Mouse (Mus musculus) spleen, postnatal 14 days (tissue): ENCODE measurements around the gene Kirrel3.

Experiments used
- DNase-seq, 2 experiments: peaks; one replicate each; pipeline ENCODE4 v3.0.0; 2021 to 2022; ENCODE audit warnings: low spot score in 2 of 2

Kirrel3 gene

GRCm38 (mm10) chr9:34947717-34948116, 462.0 kb downstream of the Kirrel3 start:
- no peak for DNase-seq

GRCm38 (mm10) chr9:34953420-34953819, 467.7 kb downstream of the Kirrel3 start:
- DNase-seq = no peak

GRCm38 (mm10) chr9:34954212-34954611, 468.5 kb downstream of the Kirrel3 start:
- DNase-seq = no peak

DNA sequence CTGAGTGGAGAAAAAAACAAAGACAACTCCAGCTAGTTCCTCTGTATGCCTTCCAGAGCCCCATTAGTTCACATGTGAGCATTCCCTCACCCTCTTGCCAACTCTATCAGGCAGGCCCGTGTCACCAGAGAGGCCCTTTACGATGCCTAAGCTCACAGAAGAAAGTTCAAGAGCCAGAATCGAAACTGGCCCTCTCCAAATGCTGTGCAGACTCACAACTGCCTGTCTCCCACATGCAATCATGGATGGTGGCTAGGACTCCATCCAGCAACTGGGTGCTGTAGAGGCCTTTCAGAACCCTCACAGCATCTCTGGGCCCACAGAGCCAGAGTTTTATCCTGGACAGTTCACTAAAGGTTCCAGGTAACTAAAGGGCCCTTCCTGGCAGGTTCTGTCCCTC, 470.8 kb downstream of the Kirrel3 start:
- no peak for DNase-seq

DNA sequence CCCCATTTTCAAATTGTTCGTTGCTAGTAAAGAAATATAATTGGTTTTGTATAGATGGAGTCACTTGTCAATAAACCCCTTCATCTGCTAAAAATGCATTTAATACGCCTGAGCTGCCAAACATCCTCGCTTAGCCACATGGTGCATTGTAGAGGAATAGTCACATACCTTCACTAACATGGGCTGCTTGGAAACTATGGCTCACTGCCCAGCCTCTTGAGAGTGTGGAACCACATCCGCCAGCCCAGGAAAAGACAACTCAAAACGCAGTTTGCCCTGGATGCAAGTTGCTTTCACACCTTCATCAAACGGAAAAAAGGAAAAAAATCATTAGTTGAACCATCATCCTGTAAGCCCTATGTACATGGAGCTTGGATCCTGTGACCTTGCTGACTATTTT, 472.0 kb downstream of the Kirrel3 start:
- no peak for DNase-seq

GRCm38 (mm10) chr9:34958183-34958830, 472.6 kb downstream of the Kirrel3 start:
- DNase-seq = no peak

DNA sequence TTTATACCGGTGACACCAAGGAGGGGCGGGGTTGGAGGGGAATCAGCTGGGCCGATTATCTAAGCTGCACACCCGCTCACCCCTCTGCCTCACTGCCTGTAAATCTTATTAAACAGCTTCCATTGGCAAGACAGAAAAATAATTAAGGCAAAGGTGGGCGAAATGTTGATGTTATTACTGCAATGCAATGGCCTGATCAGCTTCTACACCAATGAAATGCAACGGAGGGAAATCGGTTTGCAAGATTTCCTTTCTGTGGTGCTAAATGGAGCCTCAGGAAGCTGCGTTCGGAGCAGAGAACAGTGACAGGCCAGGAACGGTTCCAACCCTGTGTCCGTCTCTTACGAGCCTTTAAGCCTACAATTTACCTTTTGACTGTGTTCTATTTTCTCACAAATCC, 475.0 kb downstream of the Kirrel3 start:
- DNase-seq = no peak

DNA sequence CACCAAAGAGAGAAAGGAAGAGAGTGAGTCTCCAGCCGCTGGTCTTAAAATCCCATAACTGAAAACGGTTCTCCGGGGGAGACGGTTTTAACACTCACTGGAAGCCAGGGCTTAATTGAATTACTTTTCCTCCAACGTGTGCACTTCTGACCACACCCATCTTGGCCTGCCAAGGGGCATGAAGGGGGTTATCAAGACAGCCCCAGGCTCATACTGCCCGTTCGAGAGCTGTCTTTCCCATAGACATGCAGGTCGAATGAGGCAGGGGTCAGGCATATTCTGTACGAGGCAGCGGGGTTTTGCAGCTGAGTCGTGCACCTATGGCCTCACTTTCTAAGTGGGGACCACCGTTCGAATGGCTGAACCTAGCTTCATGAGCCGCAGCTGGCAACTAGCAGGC, 475.5 kb downstream of the Kirrel3 start:
- DNase-seq = no peak

DNA sequence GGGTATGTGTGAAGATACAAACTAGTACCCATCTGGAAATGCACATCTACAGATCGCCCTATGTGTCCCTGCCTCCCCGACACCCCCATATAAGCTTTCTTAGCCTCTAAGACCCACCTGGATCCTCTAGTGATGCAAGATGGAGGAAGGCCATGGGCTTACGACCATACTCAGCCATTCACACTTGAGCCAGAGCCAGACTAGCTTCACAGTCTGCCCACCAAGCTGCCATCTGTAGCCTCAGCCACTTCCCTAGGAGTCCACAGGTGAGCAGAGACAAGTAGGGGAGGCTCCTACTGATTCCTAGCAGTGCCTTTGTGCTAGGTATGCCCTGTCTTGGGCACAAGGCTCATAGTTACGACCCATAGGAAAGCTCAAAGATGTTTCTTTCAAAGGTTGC, 476.6 kb downstream of the Kirrel3 start:
- DNase-seq = no peak

- DNase-seq = no peak
Measured at GRCm38 (mm10) chr9:34963593-34963992, 477.9 kb downstream of the Kirrel3 start.

- no peak for DNase-seq
Measured at GRCm38 (mm10) chr9:34964172-34965040, 478.7 kb downstream of the Kirrel3 start.

DNA sequence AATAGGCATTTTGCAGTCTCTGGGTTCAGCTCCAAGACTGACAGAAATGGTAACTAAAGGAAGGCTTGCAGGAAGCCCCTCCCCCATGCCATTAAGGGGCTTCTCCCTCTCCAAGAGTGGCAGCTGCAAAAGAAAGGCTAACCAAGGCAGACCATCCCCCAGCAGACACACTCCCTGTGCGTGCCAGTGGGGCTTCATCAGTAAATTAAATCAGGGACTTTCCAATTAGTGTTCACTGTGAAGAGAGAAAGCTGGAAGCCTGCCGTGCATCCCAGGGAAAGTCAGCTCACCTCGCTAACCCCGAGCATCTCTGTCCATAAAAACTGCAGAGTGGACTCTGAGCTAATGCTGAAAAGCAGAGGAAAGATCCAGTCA, 479.3 kb downstream of the Kirrel3 start:
- DNase-seq = no peak

DNA sequence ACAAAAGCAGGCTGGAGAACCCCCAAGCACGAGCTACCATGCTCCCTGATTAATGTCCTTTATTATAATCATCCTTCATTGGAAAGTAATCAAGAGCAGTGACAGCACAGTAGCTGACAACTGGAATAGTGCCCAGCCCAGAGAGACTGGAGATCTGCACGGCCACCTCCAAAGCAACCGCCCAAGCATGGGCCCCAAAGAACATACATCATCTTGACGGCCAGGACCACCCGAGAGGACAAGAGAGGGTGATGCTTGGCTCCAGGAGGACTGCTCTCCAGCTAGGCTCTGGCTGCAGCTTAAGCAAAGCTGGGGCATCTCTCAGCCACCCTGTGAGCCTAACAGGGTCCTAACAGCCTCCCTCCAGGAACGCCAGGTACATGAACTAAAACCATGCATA, 482.1 kb downstream of the Kirrel3 start:
- DNase-seq = no peak

DNA sequence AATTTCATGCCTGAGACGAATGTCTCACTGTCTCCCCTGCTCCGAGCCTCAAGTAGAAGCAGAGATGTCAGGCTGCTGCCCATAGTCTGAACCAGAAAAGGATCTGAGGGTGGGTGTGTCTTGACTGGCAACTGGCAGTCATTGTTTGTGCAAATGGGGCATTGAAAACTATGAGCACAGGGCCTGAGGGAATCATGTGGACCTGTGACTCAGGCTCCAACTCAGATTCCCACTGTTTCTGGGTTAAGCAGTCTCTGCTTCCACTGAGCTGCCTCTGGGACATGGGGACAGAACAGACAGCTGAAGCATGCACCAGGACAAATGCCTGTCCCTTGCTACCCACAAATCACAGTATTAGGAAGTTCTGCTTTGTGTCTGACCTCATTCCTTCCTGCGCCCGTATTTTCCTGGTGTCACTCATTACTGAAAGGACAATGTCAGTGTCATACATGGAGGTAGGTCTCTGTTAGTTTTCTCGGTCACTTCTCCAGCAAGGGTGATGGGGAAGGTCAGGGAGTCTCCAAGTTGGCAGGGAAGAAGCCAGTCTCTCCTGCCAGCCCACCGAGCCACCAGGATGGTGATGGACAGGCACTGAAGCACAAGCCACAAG, 484.3 kb downstream of the Kirrel3 start:
- no peak for DNase-seq

- no peak for DNase-seq
Measured at GRCm38 (mm10) chr9:34974326-34974725, 488.6 kb downstream of the Kirrel3 start.

DNA sequence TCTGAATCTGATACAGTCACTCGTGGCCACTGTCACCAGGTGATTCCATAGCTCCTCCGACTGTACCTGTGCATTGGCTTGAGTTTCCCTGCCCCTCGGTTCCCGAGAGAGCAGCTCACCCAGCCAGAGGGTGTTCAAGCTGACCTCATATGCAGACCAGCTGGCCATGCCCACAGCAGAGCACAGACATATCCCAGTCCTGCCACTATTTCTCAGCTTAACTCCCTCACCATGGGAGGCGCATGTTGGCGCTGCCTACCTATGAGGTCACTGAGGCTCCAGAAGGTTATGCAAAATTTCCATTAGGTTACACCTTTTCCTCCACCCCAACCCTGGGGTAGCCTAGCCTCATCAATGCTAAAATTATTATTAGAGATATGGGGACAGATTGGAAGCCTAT, 489.6 kb downstream of the Kirrel3 start:
- DNase-seq = no peak

- DNase-seq = no peak
Measured at GRCm38 (mm10) chr9:34976596-34977462, 491.1 kb downstream of the Kirrel3 start.

GRCm38 (mm10) chr9:34977700-34978099, 492.0 kb downstream of the Kirrel3 start:
- DNase-seq = no peak

DNA sequence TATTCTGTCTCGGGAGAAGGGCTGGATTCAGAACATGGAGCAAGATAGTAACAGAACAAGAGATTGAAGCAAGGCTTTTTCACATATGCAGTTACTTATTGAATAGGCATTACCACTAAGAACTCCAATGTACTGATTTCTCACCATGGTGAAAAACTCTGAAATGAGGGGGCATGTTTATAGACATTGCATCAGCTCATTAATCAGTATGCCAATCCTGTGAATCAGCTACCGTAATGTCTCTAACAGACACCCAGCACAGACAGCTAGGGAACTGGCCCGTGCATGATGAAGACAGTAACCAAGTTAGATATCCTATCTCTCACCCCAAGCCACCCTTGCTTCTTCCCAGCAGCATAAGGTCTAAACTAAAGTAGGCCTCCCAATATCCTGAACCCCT, 492.5 kb downstream of the Kirrel3 start:
- DNase-seq = no peak

GRCm38 (mm10) chr9:34980516-34981265, 495.0 kb downstream of the Kirrel3 start:
- DNase-seq = no peak
